Mouse (Mus musculus) testis, adult 2 months (tissue): ENCODE data around the gene Gmnn.

Experiments
- CTCF ChIP-seq: fragments of 200-500 bp; IDR thresholded peaks from 2 replicates; pipeline ENCODE4 v1.5.1; 2012; ENCODE audit warnings: low read depth, mild to moderate bottlenecking, inconsistent platforms, low read length, moderate library complexity; ENCODE audit not compliant: control insufficient read depth, insufficient read depth, insufficient replicate concordance
- POLR2A ChIP-seq: fragments of 200-500 bp; IDR thresholded peaks from 2 replicates; pipeline ENCODE4 v1.6.1; 2012; ENCODE audit warnings: low read depth, mild to moderate bottlenecking, inconsistent platforms, low read length, moderate library complexity; ENCODE audit not compliant: control insufficient read depth

- TF ChIP-seq CTCF, result no peak
- no peak for TF ChIP-seq POLR2A
Observed at GRCm38 (mm10) chr13:24702128-24702527, 59.6 kb downstream of the Gmnn start.
